Mouse (Mus musculus): ENCODE results near the gene Rftn1. TPM values are rescaled to one million over a fixed set of nuclear protein-coding genes. Genes with fewer than 3 reads are reported as not detected.

Rftn1 gene
- polyA plus RNA-seq, 1 experiment from 2014 or later, result 27.4 TPM

- H3K4me2 ChIP-seq, result no peak overlapping the region
- no peaks in the 10 kb centered on the region for H3K36me3 ChIP-seq (replicated peaks)
- no peaks in the 10 kb centered on the region for H3K27me3 ChIP-seq (replicated peaks)
- H3K4me1 ChIP-seq, result no peaks in the 10 kb centered on the region
- no peak overlapping the region for H3K4me3 ChIP-seq
- 58% methylated on average over 14 of the region's 14 CpGs for WGBS
- peak overlapping the region; percentile 31; the same call in 1 of the 2 replicates for H3K27ac ChIP-seq
- no peak overlapping the region for H3K9ac ChIP-seq
- peak; percentile 58 for ATAC-seq (replicated peaks)
- no peaks in the 10 kb centered on the region for H3K9me3 ChIP-seq
These were observed 153.6 kb downstream of the Rftn1 start for GRCm38 (mm10) chr17:50036751-50037385.

- ATAC-seq (replicated peaks), result no peak
- no peaks in the 10 kb centered on the region for H3K9me3 ChIP-seq
- H3K4me2 ChIP-seq, result no peak overlapping the region
- H3K27me3 ChIP-seq (replicated peaks), result no peaks in the 10 kb centered on the region
- no peak overlapping the region for H3K4me3 ChIP-seq
- H3K4me1 ChIP-seq, result no peaks in the 10 kb centered on the region
- no peak overlapping the region for H3K27ac ChIP-seq
- no peaks in the 10 kb centered on the region for H3K36me3 ChIP-seq (replicated peaks)
- no peak overlapping the region for H3K9ac ChIP-seq
- WGBS, result 74% methylated on average over 6 of the region's 6 CpGs
These were observed 156.8 kb downstream of the Rftn1 start for GRCm38 (mm10) chr17:50033698-50034097.

- WGBS, result 88% methylated on average over 13 of the region's 13 CpGs
- H3K36me3 ChIP-seq (replicated peaks), result no peaks in the 10 kb centered on the region
- ATAC-seq (replicated peaks), result no peak
- H3K9me3 ChIP-seq, result no peaks in the 10 kb centered on the region
- H3K27ac ChIP-seq, result no peak overlapping the region
- no peaks in the 10 kb centered on the region for H3K27me3 ChIP-seq (replicated peaks)
- no peaks in the 10 kb centered on the region for H3K4me1 ChIP-seq
- no peak overlapping the region for H3K9ac ChIP-seq
- H3K4me3 ChIP-seq, result no peak overlapping the region
- no peak overlapping the region for H3K4me2 ChIP-seq
These were observed 158.7 kb downstream of the Rftn1 start for GRCm38 (mm10) chr17:50031548-50032491.

GRCm38 (mm10) chr17:50025651-50026050, 164.8 kb downstream of the Rftn1 start:
- H3K36me3 ChIP-seq (replicated peaks), result no peaks in the 10 kb centered on the region
- WGBS, result 70% methylated on average over 1 of the region's 1 CpGs
- no peaks in the 10 kb centered on the region for H3K9me3 ChIP-seq
- no peak overlapping the region for H3K27ac ChIP-seq
- no peaks in the 10 kb centered on the region for H3K27me3 ChIP-seq (replicated peaks)
- H3K9ac ChIP-seq, result no peak overlapping the region
- H3K4me3 ChIP-seq, result no peak overlapping the region
- no peak for ATAC-seq (replicated peaks)
- H3K4me2 ChIP-seq, result no peak overlapping the region
- peaks cover 16% of the 10 kb centered on the region for H3K4me1 ChIP-seq

GRCm38 (mm10) chr17:50025173-50025626, 165.3 kb downstream of the Rftn1 start:
- 44% methylated on average over 4 of the region's 4 CpGs for WGBS
- Histone ChIP-seq H3K36me3 (replicated peaks) (no peaks in the 10 kb centered on the region), H3K9ac (no peak overlapping the region), H3K4me3 (no peak overlapping the region), H3K27me3 (replicated peaks) (no peaks in the 10 kb centered on the region), H3K4me1 (peaks cover 21% of the 10 kb centered on the region), H3K4me2 (no peak overlapping the region), H3K9me3 (no peaks in the 10 kb centered on the region), H3K27ac (no peak overlapping the region)
- ATAC-seq (replicated peaks), result no peak

GRCm38 (mm10) chr17:50021400-50021799, 169.1 kb downstream of the Rftn1 start:
- WGBS, result 16% methylated on average over 4 of the region's 4 CpGs
- Histone ChIP-seq H3K4me3 (no peak overlapping the region), H3K4me1 (peaks cover 39% of the 10 kb centered on the region), H3K27ac (peak overlapping the region; percentile 84), H3K9me3 (no peaks in the 10 kb centered on the region), H3K36me3 (replicated peaks) (no peaks in the 10 kb centered on the region), H3K27me3 (replicated peaks) (no peaks in the 10 kb centered on the region), H3K9ac (no peak overlapping the region), H3K4me2 (no peak overlapping the region; the same call in 1 of the 2 replicates)
- peak; percentile 46 for ATAC-seq (replicated peaks)

GRCm38 (mm10) chr17:50020211-50021001, 170.1 kb downstream of the Rftn1 start:
- Histone ChIP-seq H3K9me3 (no peaks in the 10 kb centered on the region), H3K36me3 (replicated peaks) (no peaks in the 10 kb centered on the region), H3K4me3 (no peak overlapping the region), H3K4me1 (peaks cover 39% of the 10 kb centered on the region), H3K27me3 (replicated peaks) (no peaks in the 10 kb centered on the region), H3K9ac (0 out of 2 replicates have a peak overlapping the region, but pooled peaks have one; percentile 12), H3K4me2 (peak overlapping the region; percentile 26), H3K27ac (peak overlapping the region; percentile 84)
- 38% methylated on average over 16 of the region's 16 CpGs for WGBS
- peak; percentile 81 for ATAC-seq (replicated peaks)

GRCm38 (mm10) chr17:50019819-50020210, 170.7 kb downstream of the Rftn1 start:
- no peak overlapping the region for H3K9ac ChIP-seq

GRCm38 (mm10) chr17:50019090-50019489, 171.4 kb downstream of the Rftn1 start:
- no peaks in the 10 kb centered on the region for H3K27me3 ChIP-seq (replicated peaks)
- H3K4me2 ChIP-seq, result no peak overlapping the region
- ATAC-seq (replicated peaks), result no peak; the same call in 1 of the 2 replicates
- H3K4me1 ChIP-seq, result peaks cover 39% of the 10 kb centered on the region
- WGBS, result 54% methylated on average over 5 of the region's 5 CpGs
- H3K9ac ChIP-seq, result no peak overlapping the region
- H3K27ac ChIP-seq, result peak overlapping the region; percentile 84; the same call in 1 of the 2 replicates
- no peaks in the 10 kb centered on the region for H3K9me3 ChIP-seq
- H3K4me3 ChIP-seq, result no peak overlapping the region
- H3K36me3 ChIP-seq (replicated peaks), result no peaks in the 10 kb centered on the region

More at GRCm38 (mm10) chr17:50019819-50020210, 170.7 kb downstream of the Rftn1 start:
- H3K27me3 ChIP-seq (replicated peaks), result no peaks in the 10 kb centered on the region
- WGBS, result 78% methylated on average over 3 of the region's 3 CpGs
- H3K4me2 ChIP-seq, result no peak overlapping the region
- no peaks in the 10 kb centered on the region for H3K9me3 ChIP-seq
- ATAC-seq (replicated peaks), result no peak
- no peaks in the 10 kb centered on the region for H3K36me3 ChIP-seq (replicated peaks)
- H3K4me3 ChIP-seq, result no peak overlapping the region
- peak overlapping the region; percentile 84 for H3K27ac ChIP-seq
- H3K4me1 ChIP-seq, result peaks cover 39% of the 10 kb centered on the region

GRCm38 (mm10) chr17:50014708-50015107, 175.8 kb downstream of the Rftn1 start:
- Histone ChIP-seq H3K27me3 (replicated peaks) (no peaks in the 10 kb centered on the region), H3K27ac (no peak overlapping the region), H3K4me3 (no peak overlapping the region), H3K9me3 (no peaks in the 10 kb centered on the region), H3K4me1 (peaks cover 13% of the 10 kb centered on the region), H3K36me3 (replicated peaks) (no peaks in the 10 kb centered on the region), H3K4me2 (no peak overlapping the region), H3K9ac (no peak overlapping the region)
- no peak for ATAC-seq (replicated peaks)
- 90% methylated on average over 9 of the region's 9 CpGs for WGBS

- Histone ChIP-seq H3K36me3 (replicated peaks) (no peaks in the 10 kb centered on the region), H3K4me2 (no peak overlapping the region), H3K4me3 (no peak overlapping the region), H3K9me3 (no peaks in the 10 kb centered on the region), H3K27ac (no peak overlapping the region), H3K4me1 (peaks cover 6% of the 10 kb centered on the region), H3K27me3 (replicated peaks) (no peaks in the 10 kb centered on the region), H3K9ac (no peak overlapping the region)
- ATAC-seq (replicated peaks), result no peak
- WGBS, result 92% methylated on average over 2 of the region's 2 CpGs
These were observed 176.6 kb downstream of the Rftn1 start for GRCm38 (mm10) chr17:50013848-50014247.

GRCm38 (mm10) chr17:50010096-50010495, 180.4 kb downstream of the Rftn1 start:
- ATAC-seq (replicated peaks), result no peak

More at GRCm38 (mm10) chr17:50010096-50010495, 180.4 kb downstream of the Rftn1 start:
- Histone ChIP-seq H3K36me3 (replicated peaks) (no peaks in the 10 kb centered on the region), H3K27me3 (replicated peaks) (no peaks in the 10 kb centered on the region), H3K9ac (no peak overlapping the region), H3K4me1 (peaks cover 31% of the 10 kb centered on the region), H3K9me3 (no peaks in the 10 kb centered on the region), H3K4me2 (no peak overlapping the region), H3K27ac (no peak overlapping the region), H3K4me3 (no peak overlapping the region)
- 55% methylated on average over 4 of the region's 4 CpGs for WGBS

Data from midbrain, embryonic 15.5 days (tissue).